Mouse (Mus musculus) lung, postnatal 0 days (tissue): ENCODE data around the gene Hoxb3.

ENCODE experiments used
- CTCF ChIP-seq: IDR thresholded peaks from 2 replicates; pipeline ENCODE4 v1.5.1; 2016; ENCODE audit warnings: antibody characterized with exemption, mild to moderate bottlenecking
- EP300 ChIP-seq: IDR thresholded peaks from 2 replicates; pipeline ENCODE4 v1.6.1; 2016; ENCODE audit warnings: antibody characterized with exemption, mild to moderate bottlenecking, control low read depth

- no peak for TF ChIP-seq EP300
- no peak for TF ChIP-seq CTCF
These were observed 30.4 kb upstream of the Hoxb3 start for GRCm38 (mm10) chr11:96292565-96293301.
